Mouse (Mus musculus) splenic B cell, adult 2 months (primary cell): ENCODE results near the gene Stat4.
"Not testable (repeated sequence)": the region's sequence is repeated elsewhere in the genome, so short reads cannot be mapped to it uniquely, and the experiment has no call there.

Source experiments
- DNase-seq: peaks from one replicate; pipeline ENCODE4 v3.0.0-alpha.2; 2011; ENCODE audit warnings: low read depth, low spot score
- H3K27me3 ChIP-seq: 2 replicates; pipeline ENCODE4 v1.6.1; 2012; ENCODE audit warnings: mild to moderate bottlenecking, low read length, moderate library complexity, mixed read lengths; ENCODE audit not compliant: control insufficient read depth, poor library complexity, insufficient read depth, severe bottlenecking
- H3K36me3 ChIP-seq: 2 replicates; pipeline ENCODE4 v1.6.1; 2012; ENCODE audit warnings: mild to moderate bottlenecking, low read length, moderate library complexity, mixed read lengths; ENCODE audit not compliant: control insufficient read depth, poor library complexity, insufficient read depth, severe bottlenecking

The Stat4 gene

GRCm38 (mm10) chr1:52008947-52009346 is 22.0 kb downstream of the Stat4 start:
- Histone ChIP-seq H3K27me3 (no peaks in the 10 kb centered on the region; the same call in 1 of the 2 replicates), H3K36me3 (no peaks in the 10 kb centered on the region)
- peak; percentile 31 for DNase-seq

- no peaks in the 10 kb centered on the region for H3K27me3 ChIP-seq
Measured at GRCm38 (mm10) chr1:52010741-52011140, 23.8 kb downstream of the Stat4 start.

GRCm38 (mm10) chr1:52011227-52011626 is 24.3 kb downstream of the Stat4 start:
- peak; percentile 72 for DNase-seq
- Histone ChIP-seq H3K27me3 (no peaks in the 10 kb centered on the region), H3K36me3 (no peaks in the 10 kb centered on the region)

More at GRCm38 (mm10) chr1:52010741-52011140, 23.8 kb downstream of the Stat4 start:
- DNase-seq = no peak
- no peaks in the 10 kb centered on the region for H3K36me3 ChIP-seq

- peak; percentile 55 for DNase-seq
- no peaks in the 10 kb centered on the region for H3K36me3 ChIP-seq
- no peaks in the 10 kb centered on the region for H3K27me3 ChIP-seq
Measured at GRCm38 (mm10) chr1:52012231-52012630, 25.3 kb downstream of the Stat4 start.

GRCm38 (mm10) chr1:52012757-52013156 is 25.8 kb downstream of the Stat4 start:
- no peaks in the 10 kb centered on the region for H3K27me3 ChIP-seq
- no peaks in the 10 kb centered on the region for H3K36me3 ChIP-seq
- peak; percentile 63 for DNase-seq

- no peaks in the 10 kb centered on the region for H3K27me3 ChIP-seq
- peak; percentile 39 for DNase-seq
- H3K36me3 ChIP-seq = no peaks in the 10 kb centered on the region
Measured at GRCm38 (mm10) chr1:52019621-52020020, 32.7 kb downstream of the Stat4 start.

- peak; percentile 73 for DNase-seq
- no peaks in the 10 kb centered on the region for H3K36me3 ChIP-seq
- no peaks in the 10 kb centered on the region for H3K27me3 ChIP-seq
Measured at GRCm38 (mm10) chr1:52021936-52022725, 35.2 kb downstream of the Stat4 start.

- H3K36me3 ChIP-seq = 0 out of 2 replicates have a peak, but pooled peaks cover 1% of the 10 kb centered on the region
- no peak for DNase-seq
- no peaks in the 10 kb centered on the region for H3K27me3 ChIP-seq
Measured at GRCm38 (mm10) chr1:52028686-52029085, 41.7 kb downstream of the Stat4 start.

- Histone ChIP-seq H3K36me3 (peaks cover 1% of the 10 kb centered on the region; the same call in 1 of the 2 replicates), H3K27me3 (no peaks in the 10 kb centered on the region)
- no peak for DNase-seq
Measured at GRCm38 (mm10) chr1:52034816-52035752, 48.1 kb downstream of the Stat4 start.

GRCm38 (mm10) chr1:52039151-52039550 is 52.2 kb downstream of the Stat4 start:
- Histone ChIP-seq H3K27me3 (no peaks in the 10 kb centered on the region), H3K36me3 (no peaks in the 10 kb centered on the region; the same call in 1 of the 2 replicates)
- no peak for DNase-seq

- no peak for DNase-seq
Measured at GRCm38 (mm10) chr1:52039626-52040025, 52.7 kb downstream of the Stat4 start.

GRCm38 (mm10) chr1:52040366-52041061 is 53.6 kb downstream of the Stat4 start:
- Histone ChIP-seq H3K27me3 (no peaks in the 10 kb centered on the region), H3K36me3 (no peaks in the 10 kb centered on the region; the same call in 1 of the 2 replicates)
- no peak for DNase-seq

More at GRCm38 (mm10) chr1:52039626-52040025, 52.7 kb downstream of the Stat4 start:
- no peaks in the 10 kb centered on the region; the same call in 1 of the 2 replicates for H3K36me3 ChIP-seq
- no peaks in the 10 kb centered on the region for H3K27me3 ChIP-seq

- peaks cover 4% of the 10 kb centered on the region; the same call in 1 of the 2 replicates for H3K36me3 ChIP-seq
- H3K27me3 ChIP-seq = no peaks in the 10 kb centered on the region
- DNase-seq = no peak
Measured at GRCm38 (mm10) chr1:52043191-52043590, 56.2 kb downstream of the Stat4 start.

- not testable (repeated sequence) for H3K36me3 ChIP-seq, DNase-seq, H3K27me3 ChIP-seq
Measured at GRCm38 (mm10) chr1:52046891-52047290, 59.9 kb downstream of the Stat4 start.
